Mouse (Mus musculus): ENCODE results near the gene Gamt.

- TF ChIP-seq CTCF (IDR thresholded peaks at IDR 0.05; ENCODE audit: borderline replicate concordance, extremely low read depth, insufficient read depth, insufficient read length): no peak
- no peak for TF ChIP-seq POLR2A (IDR thresholded peaks at IDR 0.05; ENCODE audit: borderline replicate concordance, extremely low read depth, insufficient read depth, insufficient read length, poor library complexity, severe bottlenecking)
Measured at GRCm38 (mm10) chr10:80288097-80288496, 27.3 kb upstream of the Gamt start.

Data from brain, embryonic 14.5 days (tissue).